Mouse (Mus musculus) ES-Bruce4 (cell line): ENCODE measurements around the gene Strap. TPM values are rescaled to one million over a fixed set of nuclear protein-coding genes. Genes with fewer than 3 reads are reported as not detected.
A peak's percentile ranks its signal among the peaks of the same experiment; 100 is the strongest.

ENCODE experiments used
- H3K27ac ChIP-seq: 2 replicates; pipeline ENCODE4 v1.5.1; 2012; ENCODE audit warnings: low read length, inconsistent platforms; ENCODE audit not compliant: insufficient read depth
- H3K27me3 ChIP-seq: 2 replicates; pipeline ENCODE4 v1.6.1; 2012; ENCODE audit warnings: mild to moderate bottlenecking, low read length, inconsistent platforms; ENCODE audit not compliant: control insufficient read depth, poor library complexity, insufficient read depth, severe bottlenecking
- H3K36me3 ChIP-seq: 2 replicates; pipeline ENCODE4 v1.6.1; 2012; ENCODE audit warnings: inconsistent platforms, mild to moderate bottlenecking, low read length, moderate library complexity; ENCODE audit not compliant: control insufficient read depth, poor library complexity, insufficient read depth, severe bottlenecking
- H3K4me1 ChIP-seq: one replicate; pipeline ENCODE4 v1.8.1; 2011; ENCODE audit warnings: low read length; ENCODE audit not compliant: control insufficient read depth, insufficient read depth
- H3K4me3 ChIP-seq: 2 replicates; pipeline ENCODE4 v1.5.1; 2011; ENCODE audit warnings: low read depth, mild to moderate bottlenecking, low read length
- H3K9ac ChIP-seq: 2 replicates; pipeline ENCODE4 v1.6.1; 2012; ENCODE audit warnings: low read depth, mild to moderate bottlenecking, inconsistent platforms; ENCODE audit not compliant: poor library complexity, severe bottlenecking
- H3K9me3 ChIP-seq: replicated peaks from 2 replicates; pipeline ENCODE4 v1.6.1; 2012; ENCODE audit warnings: mild to moderate bottlenecking, low read length, inconsistent platforms; ENCODE audit not compliant: control insufficient read depth, poor library complexity, insufficient read depth, severe bottlenecking
- CTCF ChIP-seq: IDR thresholded peaks from one replicate; pipeline ENCODE4 v1.8.1; 2011; ENCODE audit warnings: low read depth, low read length
- EP300 ChIP-seq: IDR thresholded peaks from 2 replicates; pipeline ENCODE4 v1.6.1; 2011; ENCODE audit warnings: low read depth, low read length; ENCODE audit not compliant: insufficient read depth
- POLR2A ChIP-seq: IDR thresholded peaks from one replicate; pipeline ENCODE4 v1.8.1; 2011; ENCODE audit warnings: low read length; ENCODE audit not compliant: insufficient read depth
- polyA plus RNA-seq: library from polyadenylated mRNA; stranded (reverse); fragments of >200 nt; gene quantifications from 2 replicates; pipeline ENCODE4 v1.2.4, GENCODE M21; 2011; ENCODE audit warnings: low read depth; ENCODE audit not compliant: missing spikeins, insufficient read depth, insufficient read length

Strap gene
- polyA plus RNA-seq, 1 experiment: 117 TPM

- Histone ChIP-seq H3K27ac (no peak overlapping the region), H3K4me1 (no peaks in the 10 kb centered on the region), H3K4me3 (no peak overlapping the region), H3K9ac (no peak overlapping the region), H3K27me3 (no peaks in the 10 kb centered on the region; the same call in 1 of the 2 replicates), H3K9me3 (no peaks in the 10 kb centered on the region), H3K36me3 (no peaks in the 10 kb centered on the region)
- TF ChIP-seq CTCF (no peak), POLR2A (no peak), EP300 (no peak)
Observed at GRCm38 (mm10) chr6:137716802-137717201, 18.1 kb upstream of the Strap start.

DNA sequence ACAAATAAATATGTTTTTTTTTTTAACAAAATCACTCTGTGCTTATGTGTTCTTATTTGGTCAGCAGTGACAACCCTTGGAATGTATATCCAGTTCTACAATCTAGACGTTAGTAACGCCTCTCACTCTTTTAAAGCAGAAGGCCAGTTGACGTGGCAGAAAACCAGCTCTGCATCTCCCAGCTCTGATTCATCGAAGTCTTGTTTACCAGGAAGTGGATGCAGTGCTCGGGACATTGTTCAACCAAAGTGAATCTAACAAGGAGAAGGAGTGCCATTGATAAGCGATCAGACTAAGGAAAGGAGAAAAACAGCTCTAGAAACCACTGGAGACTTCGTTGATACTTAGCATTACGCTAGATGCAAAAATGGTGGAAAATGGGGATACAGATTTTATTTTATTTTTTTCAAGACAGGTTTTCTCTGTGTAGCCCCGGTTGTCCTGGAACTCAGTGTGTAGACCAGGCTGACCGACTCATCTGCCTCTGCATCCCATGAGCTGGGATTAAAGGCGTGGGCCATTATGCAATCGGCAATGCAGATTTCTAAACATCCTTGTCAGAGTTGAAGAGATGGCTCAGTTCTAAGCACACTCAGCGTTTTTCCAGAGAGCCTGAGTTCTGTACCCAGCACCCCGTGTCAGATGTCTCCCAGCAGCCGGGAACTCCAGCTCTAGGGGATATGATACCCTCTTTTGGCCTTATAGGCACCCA, 12.5 kb upstream of the Strap start:
- Histone ChIP-seq H3K27ac (no peak overlapping the region), H3K36me3 (no peaks in the 10 kb centered on the region), H3K9ac (no peak overlapping the region), H3K4me1 (no peaks in the 10 kb centered on the region), H3K4me3 (no peak overlapping the region), H3K9me3 (no peaks in the 10 kb centered on the region), H3K27me3 (no peaks in the 10 kb centered on the region)
- TF ChIP-seq POLR2A (no peak), CTCF (no peak)

GRCm38 (mm10) chr6:137723898-137724297, 11.0 kb upstream of the Strap start:
- no peak overlapping the region for H3K27ac ChIP-seq
- H3K4me1 ChIP-seq: no peaks in the 10 kb centered on the region
- TF ChIP-seq POLR2A (no peak), CTCF (peak; percentile 21)
- H3K36me3 ChIP-seq: no peaks in the 10 kb centered on the region
- H3K27me3 ChIP-seq: no peaks in the 10 kb centered on the region
- no peak overlapping the region for H3K4me3 ChIP-seq
- H3K9me3 ChIP-seq: no peaks in the 10 kb centered on the region
- H3K9ac ChIP-seq: no peak overlapping the region

DNA sequence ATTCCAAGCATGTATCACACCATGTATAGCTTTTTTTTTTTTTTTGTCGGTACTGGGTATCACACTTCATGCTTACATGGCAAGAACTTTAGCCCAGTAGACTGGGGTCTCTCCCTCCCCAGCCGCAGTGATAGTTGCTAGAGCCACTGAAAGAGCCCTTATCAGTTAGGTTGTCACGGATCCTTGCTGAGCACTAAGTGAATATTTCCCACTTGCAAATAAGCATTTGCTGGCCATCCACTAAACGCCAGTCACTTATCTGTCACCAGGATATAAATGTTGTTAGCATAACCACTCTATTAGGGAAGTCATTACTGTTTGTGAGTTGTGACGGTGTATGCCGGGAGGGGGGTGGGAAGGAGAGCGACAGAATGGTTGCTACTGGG, 425 bp upstream of the Strap start:
- Histone ChIP-seq H3K4me3 (peak overlapping the region; percentile 78), H3K4me1 (peaks cover 3% of the 10 kb centered on the region), H3K27me3 (no peaks in the 10 kb centered on the region; the same call in 1 of the 2 replicates), H3K36me3 (peaks cover 24% of the 10 kb centered on the region), H3K27ac (no peak overlapping the region), H3K9me3 (no peaks in the 10 kb centered on the region), H3K9ac (0 out of 2 replicates have a peak overlapping the region, but pooled peaks have one; percentile 92)
- no peak for TF ChIP-seq CTCF
- TF ChIP-seq POLR2A: no peak
- TF ChIP-seq EP300: no peak

DNA sequence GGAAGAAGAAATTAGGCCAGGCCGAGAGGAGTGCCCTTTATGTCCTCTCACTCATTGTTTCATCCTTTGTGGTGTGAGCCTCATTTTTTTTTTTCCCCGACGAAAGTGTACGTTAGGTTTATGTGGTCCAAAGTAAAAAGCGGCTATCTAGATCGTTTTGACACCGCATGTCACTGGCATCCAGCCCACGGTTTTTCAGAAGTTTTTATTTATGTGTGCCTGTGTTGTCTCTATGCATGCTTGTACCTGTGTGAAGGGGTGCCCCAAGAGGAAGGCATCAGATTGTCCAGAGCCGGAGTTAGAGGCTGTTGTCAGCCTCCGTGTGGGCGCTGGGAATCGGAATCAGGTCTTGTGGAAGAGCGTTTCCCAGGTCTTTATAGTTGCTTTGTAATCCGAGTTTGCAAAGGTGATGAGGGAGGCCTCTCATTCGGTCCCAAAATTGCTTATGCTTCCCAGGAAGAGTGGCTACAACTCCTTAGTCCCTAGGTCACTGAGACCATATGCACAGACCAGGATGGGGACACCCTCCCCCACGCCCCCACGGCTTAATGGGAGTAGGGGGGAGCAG, 877 bp downstream of the Strap start:
- peak overlapping the region; percentile 99 for H3K4me3 ChIP-seq
- TF ChIP-seq EP300: no peak
- no peak for TF ChIP-seq POLR2A
- TF ChIP-seq CTCF: no peak
- H3K27ac ChIP-seq: no peak overlapping the region
- peaks cover 37% of the 10 kb centered on the region for H3K36me3 ChIP-seq
- no peaks in the 10 kb centered on the region for H3K9me3 ChIP-seq
- no peaks in the 10 kb centered on the region; the same call in 1 of the 2 replicates for H3K27me3 ChIP-seq
- H3K4me1 ChIP-seq: peaks cover 3% of the 10 kb centered on the region
- peak overlapping the region; percentile 92 for H3K9ac ChIP-seq

- H3K36me3 ChIP-seq: peaks cover 82% of the 10 kb centered on the region
- H3K4me3 ChIP-seq: no peak overlapping the region
- H3K27ac ChIP-seq: no peak overlapping the region
- H3K9me3 ChIP-seq: no peaks in the 10 kb centered on the region
- H3K9ac ChIP-seq: no peak overlapping the region
- TF ChIP-seq CTCF (no peak), POLR2A (no peak), EP300 (no peak)
- H3K27me3 ChIP-seq: no peaks in the 10 kb centered on the region
- peaks cover 3% of the 10 kb centered on the region for H3K4me1 ChIP-seq
Observed at GRCm38 (mm10) chr6:137740972-137741371, 6.1 kb downstream of the Strap start.
